ENCODE assay signal across 37 mouse cellular contexts in genomic region chr3:92486307-92486706, GRCm38 (mm10). TPM values are rescaled to one million over a fixed set of nuclear protein-coding genes. Genes with fewer than 3 reads are reported as not detected.
A peak's percentile ranks its signal among the peaks of the same experiment; 100 is the strongest.
DNase-seq lines count a peak whose midpoint lies in the region; ATAC-seq and TF ChIP-seq lines count a peak whose summit lies in the region.
"Had no signal": no experiment of that assay in that cellular context is flagged by ENCODE, and none has a peak within 500 bp of the region (broad histone marks: within the 10 kb centered on the region; RNA-seq: fewer than 3 reads in every experiment).

No protein-coding gene starts in this region.

- H3K27me3 ChIP-seq in kidney, embryonic 15.5 days: no peaks in the 10 kb centered on the region
- no peaks in the 10 kb centered on the region for H3K27me3 ChIP-seq in lung, embryonic 16.5 days (ENCODE audit: control insufficient read depth, insufficient read depth, low read depth, low read length)
- H3K27me3 ChIP-seq in intestine, embryonic 15.5 days (replicated peaks): no peaks in the 10 kb centered on the region
- H3K27me3 ChIP-seq in stomach, embryonic 15.5 days (replicated peaks): no peaks in the 10 kb centered on the region
- H3K27me3 ChIP-seq: forebrain, embryonic 13.5 days; hindbrain, embryonic 13.5 days; limb, embryonic 12.5 days; midbrain, embryonic 15.5 days had no signal

- peak overlapping the region; percentile 45; the same call in 1 of the 2 replicates for H3K27ac ChIP-seq in kidney, embryonic 15.5 days
- 0 out of 2 replicates have a peak overlapping the region, but pooled peaks have one; percentile 10 for H3K27ac ChIP-seq in lung, embryonic 16.5 days (ENCODE audit: low read length)
- H3K27ac ChIP-seq in intestine, embryonic 15.5 days: no peak overlapping the region
- peak overlapping the region; percentile 71; the same call in 1 of the 2 replicates for H3K27ac ChIP-seq in stomach, embryonic 15.5 days
- H3K27ac ChIP-seq: forebrain, embryonic 13.5 days; hindbrain, embryonic 13.5 days; limb, embryonic 12.5 days; midbrain, embryonic 10.5 days; midbrain, embryonic 15.5 days had no signal

- no peak for DNase-seq in kidney, adult 8-10 months
- no peak for DNase-seq in lung, adult 2 months
- no peak for DNase-seq in gastrocnemius, adult 8-10 months (ENCODE audit: low spot score in 2 of 2)
- DNase-seq: adrenal gland, postnatal 25 days; cerebellum, adult 11-12 months; cerebellum, adult 9-11 months; gastrocnemius, postnatal 25 days; heart, adult 18-20 months; heart, postnatal 4 days; kidney, adult 9 months; kidney, postnatal 25 days; right cerebral cortex, postnatal 25 days; thymus, postnatal 14 days had no signal

- TF ChIP-seq POLR2A in lung, adult 2 months (IDR thresholded peaks at IDR 0.05; ENCODE audit: borderline replicate concordance, extremely low read depth, low read depth, low read length): no peak

- no peak for TF ChIP-seq CTCF in lung, adult 2 months (IDR thresholded peaks at IDR 0.05; ENCODE audit: insufficient read depth, low read length)

- 0 out of 2 replicates have a peak, but pooled peaks have one; percentile 46 for ATAC-seq in kidney, embryonic 15.5 days (replicated peaks; ENCODE audit: low FRiP score)
- ATAC-seq in lung, embryonic 16.5 days (ENCODE audit: low read depth): peak; percentile 83
- ATAC-seq in intestine, embryonic 15.5 days: peak; percentile 86
- peak; percentile 89 for ATAC-seq in stomach, embryonic 15.5 days (ENCODE audit: insufficient read depth, low FRiP score, low read depth)
- ATAC-seq: forebrain, embryonic 13.5 days; midbrain, embryonic 15.5 days had no signal

- no peaks in the 10 kb centered on the region for H3K36me3 ChIP-seq in kidney, embryonic 15.5 days
- no peaks in the 10 kb centered on the region for H3K36me3 ChIP-seq in lung, embryonic 16.5 days (ENCODE audit: control insufficient read depth, insufficient read depth, low read length)
- H3K36me3 ChIP-seq in intestine, embryonic 15.5 days: no peaks in the 10 kb centered on the region
- H3K36me3 ChIP-seq in stomach, embryonic 15.5 days: no peaks in the 10 kb centered on the region
- H3K36me3 ChIP-seq: hindbrain, embryonic 13.5 days; limb, embryonic 12.5 days; midbrain, embryonic 10.5 days; midbrain, embryonic 15.5 days had no signal

- WGBS in kidney, embryonic 15.5 days: 26% methylated on average over 1 of the region's 1 CpGs
- 27% methylated on average over 1 of the region's 1 CpGs for WGBS in lung, embryonic 16.5 days
- 22% methylated on average over 1 of the region's 1 CpGs for WGBS in lung, adult 2 months
- 35% methylated on average over 1 of the region's 1 CpGs for WGBS in intestine, embryonic 15.5 days
- 45% methylated on average over 1 of the region's 1 CpGs for WGBS in stomach, embryonic 15.5 days

- H3K4me3 ChIP-seq in kidney, embryonic 15.5 days (replicated peaks): no peak overlapping the region
- H3K4me3 ChIP-seq in lung, embryonic 16.5 days (ENCODE audit: low read length): no peak overlapping the region
- no peak overlapping the region for H3K4me3 ChIP-seq in lung, adult 2 months (replicated peaks; ENCODE audit: extremely low read depth, low read depth, low read length)
- no peak overlapping the region for H3K4me3 ChIP-seq in intestine, embryonic 15.5 days (replicated peaks)
- no peak overlapping the region for H3K4me3 ChIP-seq in stomach, embryonic 15.5 days (replicated peaks)
- H3K4me3 ChIP-seq: forebrain, embryonic 13.5 days; hindbrain, embryonic 13.5 days; limb, embryonic 12.5 days; midbrain, embryonic 10.5 days; midbrain, embryonic 15.5 days had no signal

- H3K9ac ChIP-seq in kidney, embryonic 15.5 days: no peak overlapping the region
- H3K9ac ChIP-seq in lung, embryonic 16.5 days (ENCODE audit: low read length): no peak overlapping the region
- no peak overlapping the region for H3K9ac ChIP-seq in intestine, embryonic 15.5 days
- H3K9ac ChIP-seq in stomach, embryonic 15.5 days: no peak overlapping the region
- H3K9ac ChIP-seq: forebrain, embryonic 13.5 days; hindbrain, embryonic 13.5 days; limb, embryonic 12.5 days; midbrain, embryonic 15.5 days had no signal

- H3K4me1 ChIP-seq in kidney, embryonic 15.5 days: no peaks in the 10 kb centered on the region
- H3K4me1 ChIP-seq in lung, embryonic 16.5 days (replicated peaks; ENCODE audit: control insufficient read depth, insufficient read depth, low read length): no peaks in the 10 kb centered on the region
- H3K4me1 ChIP-seq in lung, adult 2 months (ENCODE audit: control insufficient read depth, insufficient read depth, low read length): no peaks in the 10 kb centered on the region
- no peaks in the 10 kb centered on the region for H3K4me1 ChIP-seq in intestine, embryonic 15.5 days (replicated peaks)
- H3K4me1 ChIP-seq in stomach, embryonic 15.5 days: no peaks in the 10 kb centered on the region
- H3K4me1 ChIP-seq: forebrain, embryonic 13.5 days; hindbrain, embryonic 13.5 days; limb, embryonic 12.5 days; midbrain, embryonic 10.5 days; midbrain, embryonic 15.5 days had no signal

- no peak overlapping the region for H3K4me2 ChIP-seq in kidney, embryonic 15.5 days
- no peak overlapping the region for H3K4me2 ChIP-seq in lung, embryonic 16.5 days (ENCODE audit: low read depth, low read length)
- no peak overlapping the region for H3K4me2 ChIP-seq in intestine, embryonic 15.5 days (replicated peaks)
- H3K4me2 ChIP-seq in stomach, embryonic 15.5 days: no peak overlapping the region
- H3K4me2 ChIP-seq: forebrain, embryonic 13.5 days; heart, embryonic 11.5 days; hindbrain, embryonic 13.5 days; limb, embryonic 12.5 days; liver, embryonic 11.5 days; midbrain, embryonic 15.5 days had no signal

- H3K9me3 ChIP-seq in kidney, embryonic 15.5 days (replicated peaks): no peaks in the 10 kb centered on the region
- no peaks in the 10 kb centered on the region for H3K9me3 ChIP-seq in lung, embryonic 16.5 days (ENCODE audit: control insufficient read depth, low read length)
- no peaks in the 10 kb centered on the region for H3K9me3 ChIP-seq in intestine, embryonic 15.5 days
- H3K9me3 ChIP-seq in stomach, embryonic 15.5 days: no peaks in the 10 kb centered on the region
- H3K9me3 ChIP-seq: forebrain, embryonic 13.5 days; hindbrain, embryonic 13.5 days; limb, embryonic 12.5 days; midbrain, embryonic 10.5 days; midbrain, embryonic 15.5 days had no signal

RNA-seq across cellular contexts. Expression of gene Sprr1a, which starts 0.6 kb away (rescaled TPM):
- 15.2 and 17.5 TPM in 2 replicates for polyA plus RNA-seq in kidney, embryonic 15.5 days (2015; fragmentation: Nextera tagmentation; extraction: Ambion mirVana)
- polyA plus RNA-seq in lung, embryonic 16.5 days (2015; fragmentation: Nextera tagmentation; extraction: Ambion mirVana): 0.97 and 2.8 TPM in 2 replicates
- 5.1 and 220 TPM in 2 replicates for polyA plus RNA-seq in lung, adult 2 months (2012; rRNA removed)
- polyA plus RNA-seq in intestine, embryonic 15.5 days (2015; fragmentation: Nextera tagmentation; extraction: Ambion mirVana): 1.1 and 1.2 TPM in 2 replicates
- 69.5 and 186 TPM in 2 replicates for polyA plus RNA-seq in stomach, embryonic 15.5 days (2015; fragmentation: Nextera tagmentation; extraction: Ambion mirVana)
- not detected for total RNA-seq in gastrocnemius, adult 8-10 months (2022)
- total RNA-seq: adrenal gland, adult 18-20 months; adrenal gland, postnatal 25 days; common myeloid progenitor, adult 5-6 weeks; gastrocnemius, postnatal 25 days; heart, adult 18-20 months; heart, postnatal 4 days; layer of hippocampus, adult 18-20 months; layer of hippocampus, postnatal 10 days; left cerebral cortex, adult 18-20 months; left cerebral cortex, postnatal 14 days; megakaryocyte progenitor cell, adult 5-6 weeks; neutrophil, adult 5-6 weeks had no signal
- polyA plus RNA-seq: forebrain, embryonic 13.5 days; hindbrain, embryonic 13.5 days; limb, embryonic 12.5 days; liver, embryonic 11.5 days; liver, embryonic 16.5 days; midbrain, embryonic 10.5 days; neural tube, embryonic 11.5 days had no signal

RNA-seq across cellular contexts. Expression of gene Sprr4, which starts 14.0 kb away (rescaled TPM):
- polyA plus RNA-seq in kidney, embryonic 15.5 days (2015; fragmentation: Nextera tagmentation; extraction: Ambion mirVana): not detected in 2 replicates
- not detected in 2 replicates for polyA plus RNA-seq in lung, embryonic 16.5 days (2015; fragmentation: Nextera tagmentation; extraction: Ambion mirVana)
- not detected in 2 replicates for polyA plus RNA-seq in lung, adult 2 months (2012; rRNA removed)
- not detected in 2 replicates for polyA plus RNA-seq in intestine, embryonic 15.5 days (2015; fragmentation: Nextera tagmentation; extraction: Ambion mirVana)
- polyA plus RNA-seq in stomach, embryonic 15.5 days (2015; fragmentation: Nextera tagmentation; extraction: Ambion mirVana): not detected in 2 replicates
- not detected for total RNA-seq in gastrocnemius, adult 8-10 months (2022)
- total RNA-seq: adrenal gland, adult 18-20 months; adrenal gland, postnatal 25 days; common myeloid progenitor, adult 5-6 weeks; gastrocnemius, postnatal 25 days; heart, adult 18-20 months; heart, postnatal 4 days; layer of hippocampus, adult 18-20 months; layer of hippocampus, postnatal 10 days; left cerebral cortex, adult 18-20 months; left cerebral cortex, postnatal 14 days; megakaryocyte progenitor cell, adult 5-6 weeks; neutrophil, adult 5-6 weeks had no signal
- polyA plus RNA-seq: forebrain, embryonic 13.5 days; heart, embryonic 11.5 days; heart, embryonic 16.5 days; hindbrain, embryonic 13.5 days; limb, embryonic 12.5 days; liver, embryonic 11.5 days; liver, embryonic 16.5 days; midbrain, embryonic 10.5 days; midbrain, embryonic 15.5 days; neural tube, embryonic 11.5 days; testis, adult 2 months; urinary bladder, adult 2 months had no signal

RNA-seq across cellular contexts. Expression of gene Sprr3, which starts 27.8 kb away (rescaled TPM):
- 0.18 TPM in 1 of 2 replicates, not detected in the other for polyA plus RNA-seq in kidney, embryonic 15.5 days (2015; fragmentation: Nextera tagmentation; extraction: Ambion mirVana)
- not detected in 2 replicates for polyA plus RNA-seq in lung, embryonic 16.5 days (2015; fragmentation: Nextera tagmentation; extraction: Ambion mirVana)
- 0.12 and 568 TPM in 2 replicates for polyA plus RNA-seq in lung, adult 2 months (2012; rRNA removed)
- not detected in 2 replicates for polyA plus RNA-seq in intestine, embryonic 15.5 days (2015; fragmentation: Nextera tagmentation; extraction: Ambion mirVana)
- 30.3 and 125 TPM in 2 replicates for polyA plus RNA-seq in stomach, embryonic 15.5 days (2015; fragmentation: Nextera tagmentation; extraction: Ambion mirVana)
- not detected for total RNA-seq in gastrocnemius, adult 8-10 months (2022)
- total RNA-seq: adrenal gland, adult 18-20 months; adrenal gland, postnatal 25 days; common myeloid progenitor, adult 5-6 weeks; gastrocnemius, postnatal 25 days; heart, adult 18-20 months; heart, postnatal 4 days; layer of hippocampus, adult 18-20 months; layer of hippocampus, postnatal 10 days; left cerebral cortex, adult 18-20 months; left cerebral cortex, postnatal 14 days; megakaryocyte progenitor cell, adult 5-6 weeks; neutrophil, adult 5-6 weeks had no signal
- polyA plus RNA-seq: forebrain, embryonic 13.5 days; heart, embryonic 11.5 days; heart, embryonic 16.5 days; hindbrain, embryonic 13.5 days; limb, embryonic 12.5 days; liver, embryonic 11.5 days; liver, embryonic 16.5 days; midbrain, embryonic 10.5 days; midbrain, embryonic 15.5 days; neural tube, embryonic 11.5 days; testis, adult 2 months had no signal

RNA-seq across cellular contexts. Expression of gene Sprr1b, which starts 47.7 kb away (rescaled TPM):
- polyA plus RNA-seq in kidney, embryonic 15.5 days (2015; fragmentation: Nextera tagmentation; extraction: Ambion mirVana): 0.41 and 0.83 TPM in 2 replicates
- 0.79 TPM in 1 of 2 replicates, not detected in the other for polyA plus RNA-seq in lung, embryonic 16.5 days (2015; fragmentation: Nextera tagmentation; extraction: Ambion mirVana)
- 48.2 TPM in 1 of 2 replicates, not detected in the other for polyA plus RNA-seq in lung, adult 2 months (2012; rRNA removed)
- 0.18 TPM in 1 of 2 replicates, not detected in the other for polyA plus RNA-seq in intestine, embryonic 15.5 days (2015; fragmentation: Nextera tagmentation; extraction: Ambion mirVana)
- 1.6 TPM in 1 of 2 replicates, not detected in the other for polyA plus RNA-seq in stomach, embryonic 15.5 days (2015; fragmentation: Nextera tagmentation; extraction: Ambion mirVana)
- not detected for total RNA-seq in gastrocnemius, adult 8-10 months (2022)
- total RNA-seq: adrenal gland, adult 18-20 months; adrenal gland, postnatal 25 days; common myeloid progenitor, adult 5-6 weeks; gastrocnemius, postnatal 25 days; heart, adult 18-20 months; heart, postnatal 4 days; layer of hippocampus, adult 18-20 months; layer of hippocampus, postnatal 10 days; left cerebral cortex, adult 18-20 months; left cerebral cortex, postnatal 14 days; megakaryocyte progenitor cell, adult 5-6 weeks; neutrophil, adult 5-6 weeks had no signal
- polyA plus RNA-seq: forebrain, embryonic 13.5 days; heart, embryonic 11.5 days; heart, embryonic 16.5 days; hindbrain, embryonic 13.5 days; limb, embryonic 12.5 days; liver, embryonic 11.5 days; liver, embryonic 16.5 days; midbrain, embryonic 10.5 days; midbrain, embryonic 15.5 days; neural tube, embryonic 11.5 days; testis, adult 2 months; urinary bladder, adult 2 months had no signal

RNA-seq across cellular contexts. Expression of gene 2310046K23Rik, which starts 48.0 kb away (rescaled TPM):
- polyA plus RNA-seq in kidney, embryonic 15.5 days (2015; fragmentation: Nextera tagmentation; extraction: Ambion mirVana): not detected in 2 replicates
- not detected in 2 replicates for polyA plus RNA-seq in lung, embryonic 16.5 days (2015; fragmentation: Nextera tagmentation; extraction: Ambion mirVana)
- polyA plus RNA-seq in lung, adult 2 months (2012; rRNA removed): 2.3 TPM in 1 of 2 replicates, not detected in the other
- polyA plus RNA-seq in intestine, embryonic 15.5 days (2015; fragmentation: Nextera tagmentation; extraction: Ambion mirVana): not detected in 2 replicates
- not detected in 2 replicates for polyA plus RNA-seq in stomach, embryonic 15.5 days (2015; fragmentation: Nextera tagmentation; extraction: Ambion mirVana)
- not detected for total RNA-seq in gastrocnemius, adult 8-10 months (2022)
- total RNA-seq: adrenal gland, adult 18-20 months; adrenal gland, postnatal 25 days; common myeloid progenitor, adult 5-6 weeks; gastrocnemius, postnatal 25 days; heart, adult 18-20 months; heart, postnatal 4 days; layer of hippocampus, adult 18-20 months; layer of hippocampus, postnatal 10 days; left cerebral cortex, adult 18-20 months; left cerebral cortex, postnatal 14 days; megakaryocyte progenitor cell, adult 5-6 weeks; neutrophil, adult 5-6 weeks had no signal
- polyA plus RNA-seq: forebrain, embryonic 13.5 days; heart, embryonic 11.5 days; heart, embryonic 16.5 days; hindbrain, embryonic 13.5 days; limb, embryonic 12.5 days; liver, embryonic 11.5 days; liver, embryonic 16.5 days; midbrain, embryonic 10.5 days; midbrain, embryonic 15.5 days; neural tube, embryonic 11.5 days; testis, adult 2 months; urinary bladder, adult 2 months had no signal
